Mouse (Mus musculus): ENCODE results near the gene Sufu.
A peak's percentile ranks its signal among the peaks of the same experiment; 100 is the strongest.

Gene Sufu

DNA sequence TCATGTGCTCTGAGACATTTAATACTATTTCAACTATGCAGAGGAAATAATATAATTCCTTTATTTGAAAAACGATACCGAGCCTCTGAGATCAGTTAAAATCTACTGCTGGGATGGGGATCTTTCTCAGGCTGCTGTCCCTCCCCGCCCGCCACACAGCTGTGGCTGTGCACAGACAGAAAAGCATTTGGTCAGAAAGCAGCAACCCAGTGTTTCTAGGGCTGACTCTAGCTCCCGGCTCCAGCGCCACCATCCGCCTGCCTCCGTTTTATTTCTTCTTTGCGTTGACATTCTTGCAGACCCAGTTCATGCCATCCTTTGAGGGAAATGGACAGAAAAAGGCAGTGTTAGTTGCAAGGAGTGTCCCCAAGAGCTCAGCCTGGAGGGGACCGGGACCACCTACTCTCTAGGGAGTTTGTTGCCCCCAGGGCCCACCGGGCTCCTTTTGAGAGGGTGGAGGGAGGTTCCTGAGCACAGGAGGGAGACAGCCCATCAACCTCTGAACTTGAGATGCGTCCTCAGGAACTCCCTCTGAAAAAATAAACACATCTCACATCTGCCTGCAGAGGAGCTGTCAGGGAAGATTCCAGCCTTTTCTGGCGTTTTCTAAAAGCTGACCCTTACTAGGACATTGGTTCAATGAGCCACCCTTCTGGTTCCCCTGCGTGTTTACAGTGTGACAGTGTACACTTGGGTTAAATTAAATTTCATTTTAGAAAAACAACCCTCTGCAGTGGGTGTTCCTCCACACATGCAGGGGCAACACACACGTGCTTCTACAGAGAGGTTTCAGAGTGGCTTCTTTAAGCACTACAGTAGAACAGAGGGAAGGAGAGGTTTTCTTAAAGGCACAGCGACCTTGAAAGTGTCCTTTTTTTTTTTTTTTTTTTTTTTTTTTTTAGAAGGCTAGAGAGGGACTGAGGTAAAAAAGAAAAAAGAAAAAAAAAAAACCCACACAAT, 134.7 kb downstream of the Sufu start:
- peak in 1 of 2 experiments; percentile 19 for DNase-seq (ENCODE audit: low spot score in 2 of 2)

DNA sequence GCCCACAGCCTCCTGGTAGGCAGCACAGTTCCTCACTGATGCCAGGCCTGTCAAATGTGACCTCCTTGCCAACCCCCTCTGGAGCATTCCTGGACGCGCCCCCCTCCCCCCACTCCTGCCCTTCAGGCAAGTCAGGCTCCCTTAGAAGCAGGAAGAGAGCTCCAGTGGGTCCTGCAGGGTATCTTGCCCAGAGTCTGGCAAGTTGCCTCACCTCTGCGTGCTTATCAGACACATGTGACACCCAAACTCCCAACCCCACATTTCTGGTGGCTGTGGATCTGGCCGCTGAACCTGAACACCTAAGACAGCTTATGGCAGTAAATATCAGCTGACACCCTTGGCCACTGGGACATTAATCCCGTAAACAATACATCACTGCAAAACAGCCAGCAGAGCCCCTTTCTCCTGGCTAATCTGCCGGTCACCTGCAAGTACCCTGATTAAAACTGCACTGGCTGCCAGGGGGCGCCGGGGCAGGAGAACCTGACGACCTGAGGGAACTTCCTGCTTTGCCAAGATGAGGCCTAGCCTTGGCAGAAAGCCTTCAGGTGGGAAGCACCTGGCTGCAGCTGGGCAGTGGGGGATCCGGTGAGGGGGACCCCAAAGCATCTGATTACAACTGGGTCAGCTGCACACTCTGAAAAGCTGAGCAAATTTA, 135.5 kb downstream of the Sufu start:
- DNase-seq (ENCODE audit: low spot score in 2 of 2): no peak

DNA sequence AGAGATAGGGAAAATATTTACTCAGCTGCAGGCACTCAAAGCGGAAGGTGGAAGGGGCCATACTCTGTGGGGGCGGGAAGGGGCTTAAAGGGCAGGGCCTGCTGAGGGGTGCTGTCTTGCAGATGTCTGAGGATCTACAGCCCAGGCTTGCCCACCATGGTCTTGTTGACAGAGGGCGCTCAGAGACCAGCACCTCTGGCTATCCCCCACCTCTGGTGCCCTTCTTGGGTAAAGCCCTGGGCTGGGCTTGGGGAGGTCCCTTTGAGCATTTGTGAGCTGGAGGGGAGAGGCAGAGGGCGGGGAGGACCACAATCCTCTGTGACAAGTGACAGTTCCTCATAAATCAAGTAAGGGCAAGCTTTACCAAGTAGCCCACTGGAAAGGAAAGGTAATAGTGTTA, 136.4 kb downstream of the Sufu start:
- DNase-seq (ENCODE audit: low spot score in 2 of 2): no peak

DNA sequence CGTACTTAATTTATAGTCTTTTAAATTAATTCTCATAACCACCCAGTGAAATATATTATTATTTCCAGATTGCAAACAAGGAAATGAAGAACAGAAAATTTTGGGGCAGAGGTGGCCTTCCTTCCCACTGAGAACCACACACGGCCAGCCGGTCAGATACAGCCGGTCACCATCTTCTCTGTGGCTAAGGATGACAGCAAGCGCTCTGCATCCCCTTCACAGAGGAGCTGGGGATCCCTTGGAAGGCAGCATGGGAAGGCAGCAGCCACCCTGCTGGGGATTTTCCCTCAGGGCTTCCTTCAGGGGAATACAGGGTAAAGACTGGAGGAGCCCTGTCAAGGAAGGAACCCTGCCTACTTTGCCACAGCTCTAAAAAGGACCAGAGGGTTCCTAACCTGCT, 136.8 kb downstream of the Sufu start:
- DNase-seq (ENCODE audit: low spot score in 2 of 2): no peak

DNA sequence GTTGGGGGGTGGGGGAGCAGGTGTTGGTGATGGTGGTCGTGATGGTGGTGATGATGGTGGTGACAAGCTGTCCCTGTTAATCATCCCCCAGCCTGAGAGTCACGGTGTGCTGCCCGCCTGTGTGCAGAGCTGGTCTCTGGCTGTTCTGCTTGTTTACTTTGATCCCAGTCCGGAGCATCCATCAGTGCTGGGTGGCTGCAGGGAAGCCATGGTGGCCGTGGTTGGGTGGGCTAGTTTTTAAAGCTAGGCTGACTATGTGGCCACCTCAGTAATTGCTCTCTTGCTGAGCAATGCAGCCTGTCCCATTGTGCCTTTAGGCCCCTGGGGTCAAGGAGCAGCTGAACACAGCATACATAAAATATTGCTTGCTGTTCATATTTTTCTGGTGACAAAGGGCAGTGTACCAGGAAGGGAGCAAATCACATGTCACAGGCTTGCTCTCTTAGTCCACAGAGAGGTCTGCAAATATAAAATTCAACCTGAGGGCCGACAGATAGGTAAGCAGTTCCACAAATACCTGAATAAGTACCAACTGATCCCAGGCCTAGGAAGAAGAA, 137.9 kb downstream of the Sufu start:
- DNase-seq (ENCODE audit: low spot score in 2 of 2): no peak

DNA sequence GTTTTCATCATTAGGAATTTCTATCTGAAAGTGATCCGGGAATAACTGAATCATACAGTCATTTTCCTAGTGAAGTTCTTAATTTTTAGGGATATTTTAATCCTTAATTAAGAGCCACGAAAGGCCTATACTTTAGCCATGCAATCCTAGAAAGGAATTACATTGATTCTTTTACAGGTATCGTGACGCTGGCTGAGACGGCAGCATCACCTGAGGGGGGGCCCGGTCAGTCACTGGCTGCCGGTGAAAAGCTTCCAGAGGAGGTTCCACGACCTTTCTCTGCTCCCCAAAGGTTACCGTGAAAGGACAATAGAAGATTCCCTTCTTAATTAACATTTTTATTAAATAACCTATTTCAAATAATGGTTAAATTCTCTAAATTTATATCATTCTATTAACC, 140.7 kb downstream of the Sufu start:
- no peak for DNase-seq (ENCODE audit: low spot score in 2 of 2)

DNA sequence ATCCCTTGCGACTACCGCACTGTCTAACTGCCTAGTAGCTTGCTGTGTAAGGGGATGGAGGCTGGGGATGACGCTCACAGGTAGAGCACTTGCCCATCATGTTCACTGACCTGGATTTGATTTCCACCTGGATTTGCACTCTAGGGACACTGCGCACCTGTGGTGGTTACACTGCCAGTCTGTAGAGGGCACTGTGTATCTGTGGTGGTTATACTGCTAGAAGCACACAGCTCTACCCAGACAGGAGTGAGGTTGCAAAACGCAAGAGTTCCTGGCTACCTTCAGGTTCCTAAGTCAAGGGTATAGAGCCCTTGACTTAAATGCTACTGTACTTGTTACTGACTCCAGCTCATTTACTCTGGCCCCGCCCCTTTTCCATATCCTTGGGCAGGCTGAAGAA, 141.5 kb downstream of the Sufu start:
- DNase-seq (ENCODE audit: low spot score in 2 of 2): no peak
